Mouse (Mus musculus) forebrain, embryonic 15.5 days (tissue): ENCODE data around the gene Prss23. TPM values are rescaled to one million over a fixed set of nuclear protein-coding genes. Genes with fewer than 3 reads are reported as not detected.

Source experiments
- polyA plus RNA-seq: library from polyadenylated mRNA; unstranded; fragments of >200 nt; fragmentation: Nextera tagmentation; extraction: Ambion mirVana; gene quantifications from 2 replicates; pipeline ENCODE4 v1.2.1, GENCODE M21; 2015

Prss23 gene
- polyA plus RNA-seq, 1 experiment from 2014 or later = 12.5 TPM

Other genes starting within 250 kb of the Prss23 start
- 22.7 and 25.4 TPM in 2 replicates for gene Tmem135, start 123.0 kb downstream of the Prss23 start, polyA plus RNA-seq
- 1.3 and 1.5 TPM in 2 replicates for gene Fzd4, start 122.8 kb downstream of the Prss23 start, polyA plus RNA-seq
- gene Me3, start 105.2 kb upstream of the Prss23 start, polyA plus RNA-seq = 3.1 and 4.2 TPM in 2 replicates